Mouse (Mus musculus) adrenal gland, adult (tissue): ENCODE measurements around the gene Cd86.

Experiments used
- DNase-seq, 2 experiments: peaks; one replicate each; pipeline ENCODE4 v3.0.0; 2022 to 2023; ENCODE audit warnings: low spot score in 1 of 2; ENCODE audit not compliant: inconsistent age in 2 of 2

The Cd86 gene

DNA sequence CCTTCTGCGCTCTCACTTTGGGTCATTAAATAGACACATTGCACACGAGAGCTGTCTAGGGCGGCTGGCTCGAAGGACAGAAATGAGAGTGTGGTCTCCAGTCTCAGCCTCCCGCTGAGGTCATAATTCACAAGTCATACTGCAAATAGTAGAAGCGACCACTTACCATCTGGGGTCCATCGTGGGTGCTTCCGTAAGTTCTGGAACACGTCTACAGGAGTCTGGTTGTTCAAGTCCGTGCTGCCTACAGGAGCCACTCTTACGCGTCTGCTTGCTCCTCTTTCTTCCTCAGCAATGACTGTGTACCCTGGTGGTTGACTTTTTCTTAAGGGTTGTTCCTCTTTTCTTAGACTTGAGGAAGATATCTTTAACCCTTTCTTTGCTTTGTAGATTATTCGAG lies at the start of gene Cd86:
TSS of gene Cd86 (minus strand) at position 300 of the 400 bp plus-strand sequence.
- DNase-seq, result peak; percentile 6 to 30

DNA sequence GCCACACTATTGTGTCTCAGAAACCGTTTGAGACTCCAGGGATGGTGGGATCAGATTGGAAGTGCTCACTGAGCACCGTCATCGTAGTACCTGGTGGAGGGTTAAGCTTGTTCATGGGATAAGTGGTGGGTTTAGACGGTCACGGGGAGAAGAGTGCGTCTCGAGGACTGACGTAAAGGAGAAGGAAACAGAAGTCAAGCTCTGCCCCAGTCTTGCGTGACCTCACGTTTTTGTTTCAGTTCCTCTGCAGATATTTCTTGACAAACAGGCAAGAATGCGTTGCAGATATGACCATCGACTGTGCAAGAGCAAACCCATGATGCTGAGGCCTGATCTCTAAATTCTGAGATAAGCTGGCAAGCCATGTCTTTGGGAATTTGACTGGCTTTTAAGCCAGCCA lies 45.9 kb upstream of the Cd86 start:
- peak in 1 of 2 experiments; percentile 27 for DNase-seq

DNA sequence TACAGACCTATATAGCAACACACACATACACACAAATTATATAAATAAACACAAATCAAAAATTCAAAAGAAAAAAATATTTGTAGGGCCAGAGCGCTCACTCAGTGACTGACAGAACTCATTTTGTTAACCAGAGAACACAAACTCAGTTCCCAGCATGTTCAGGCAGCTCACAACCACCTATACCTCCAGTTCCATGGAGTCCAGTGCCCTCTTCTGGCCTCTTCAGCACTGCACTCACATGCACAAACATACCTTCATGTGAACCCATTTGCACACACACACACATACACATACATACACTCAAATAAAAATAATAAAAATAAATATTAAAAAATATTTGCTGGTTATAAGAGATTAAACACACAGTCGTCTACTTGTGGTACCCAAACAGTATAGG lies 44.9 kb upstream of the Cd86 start:
- DNase-seq, result no peak

DNA sequence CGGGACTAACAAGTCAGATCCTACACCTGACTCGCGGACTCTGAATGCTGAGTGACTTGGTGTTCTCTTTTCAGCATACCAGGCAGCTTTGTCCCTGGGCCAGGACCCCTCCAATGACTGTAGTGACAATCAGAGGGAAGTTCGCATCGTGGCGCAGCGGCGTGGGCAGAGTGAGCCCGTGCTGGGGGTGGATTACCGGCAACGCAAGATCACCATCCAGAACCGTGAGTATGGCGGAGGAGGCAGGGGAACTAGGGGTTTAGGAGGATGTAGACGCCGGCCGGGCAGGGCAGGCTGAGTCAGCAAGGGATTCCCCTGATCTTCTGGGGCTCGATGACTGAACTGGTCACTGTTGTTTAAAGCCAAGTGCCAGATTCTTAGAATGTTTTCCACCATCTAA lies 43.5 kb upstream of the Cd86 start:
- no peak for DNase-seq

GRCm38 (mm10) chr16:36708751-36709150 lies 42.9 kb upstream of the Cd86 start:
- no peak for DNase-seq

- no peak for DNase-seq
Observed at GRCm38 (mm10) chr16:36707702-36708423, 42.0 kb upstream of the Cd86 start.

DNA sequence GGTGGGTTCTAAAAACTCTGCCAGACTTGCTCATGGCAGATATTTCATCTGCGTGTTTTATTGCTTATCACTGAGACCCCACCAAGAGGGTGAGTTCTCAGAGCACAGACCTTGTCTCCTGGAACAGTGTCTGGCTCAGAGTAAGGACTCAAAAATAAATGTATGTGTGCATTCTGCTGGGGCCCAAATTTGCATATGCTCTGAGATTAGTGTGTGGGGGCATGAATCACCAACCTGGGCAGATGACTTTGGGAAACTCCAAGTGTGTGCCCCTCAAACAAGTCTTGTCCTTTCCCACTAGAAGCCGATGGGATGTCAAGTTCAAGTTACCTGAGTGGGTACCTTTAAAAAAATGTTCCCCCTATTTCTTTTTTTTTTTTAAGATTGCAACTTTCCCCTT lies 34.6 kb upstream of the Cd86 start:
- DNase-seq, result no peak

- no peak for DNase-seq
Observed at GRCm38 (mm10) chr16:36697331-36697730, 31.4 kb upstream of the Cd86 start.

DNA sequence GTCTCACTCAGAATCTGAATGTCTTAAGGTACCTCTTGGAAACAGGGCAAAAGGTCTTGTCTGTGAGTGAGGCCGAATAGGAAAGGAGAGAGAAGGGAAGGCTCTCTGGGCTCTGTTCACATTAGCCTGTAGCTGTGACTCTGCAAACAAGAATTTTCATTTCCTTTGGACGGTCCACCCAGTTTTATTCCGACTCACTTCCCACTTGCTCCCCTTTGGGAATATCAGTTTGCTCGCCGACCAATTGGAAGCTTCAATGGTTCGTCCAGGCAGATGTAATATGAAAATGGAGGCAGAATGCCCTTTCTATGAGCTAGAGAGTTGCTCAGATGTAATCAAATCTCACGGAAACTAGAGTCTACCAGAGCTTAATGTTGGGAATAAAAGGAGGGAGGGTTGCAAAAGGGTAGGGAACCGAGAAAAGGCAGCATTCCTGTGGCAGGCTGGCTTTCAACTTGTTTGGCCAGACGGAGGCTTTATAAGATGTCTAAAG lies 29.0 kb upstream of the Cd86 start:
- no peak for DNase-seq

DNA sequence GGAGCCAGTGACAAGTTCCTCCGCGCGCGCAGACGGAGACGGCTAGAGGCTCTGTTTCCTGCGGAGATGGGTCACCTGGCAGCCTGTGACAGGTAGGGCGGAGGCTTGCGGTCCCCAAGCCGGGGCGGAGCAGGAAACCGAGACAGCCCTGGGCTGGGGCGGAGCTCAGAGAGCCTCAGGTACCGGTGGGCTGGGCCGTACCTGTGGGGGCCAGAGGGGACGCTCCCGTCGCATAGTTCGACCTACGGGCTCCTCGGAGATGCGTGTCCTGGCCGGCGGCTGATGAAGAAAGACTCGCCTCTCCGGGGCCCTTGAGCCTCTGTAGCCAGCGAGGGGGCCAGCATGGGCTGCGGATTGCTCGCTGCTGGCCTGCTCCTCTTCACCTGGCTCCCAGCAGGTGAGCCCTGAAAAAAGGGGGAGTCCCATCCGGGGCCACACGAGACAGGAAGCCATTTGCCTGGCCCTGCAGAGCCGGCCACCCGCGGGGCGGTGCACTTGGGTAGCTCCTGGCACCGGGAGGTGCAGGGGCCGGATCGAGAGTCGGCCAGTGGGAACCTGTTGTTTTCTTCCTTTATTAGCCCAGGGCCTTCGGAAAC lies 28.0 kb upstream of the Cd86 start, which contains the start of gene Ildr1:
TSS of gene Ildr1 (plus strand) at position 161 of the 596 bp plus-strand sequence.
- no peak for DNase-seq

DNA sequence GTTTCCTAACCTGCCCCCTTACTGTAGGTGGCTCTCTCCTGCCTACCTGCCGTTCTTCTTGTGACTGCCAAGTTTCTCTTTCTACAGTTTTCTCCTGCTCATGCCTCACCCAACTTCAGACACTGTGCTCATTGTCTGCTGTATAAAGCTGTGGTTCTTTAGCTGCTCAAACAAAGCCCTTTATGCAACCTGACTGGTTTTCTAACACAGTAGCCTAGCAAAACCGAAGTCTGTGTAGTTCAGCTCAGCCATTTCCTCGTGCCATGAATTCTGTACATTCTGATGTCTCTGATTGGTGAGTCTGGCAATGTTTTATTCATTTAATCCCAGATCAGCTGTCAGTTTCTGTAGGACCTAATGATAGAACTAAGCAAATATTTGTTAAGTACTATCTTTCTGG lies 25.6 kb upstream of the Cd86 start:
- DNase-seq, result no peak

GRCm38 (mm10) chr16:36688076-36688475 lies 22.2 kb upstream of the Cd86 start:
- DNase-seq, result no peak

DNA sequence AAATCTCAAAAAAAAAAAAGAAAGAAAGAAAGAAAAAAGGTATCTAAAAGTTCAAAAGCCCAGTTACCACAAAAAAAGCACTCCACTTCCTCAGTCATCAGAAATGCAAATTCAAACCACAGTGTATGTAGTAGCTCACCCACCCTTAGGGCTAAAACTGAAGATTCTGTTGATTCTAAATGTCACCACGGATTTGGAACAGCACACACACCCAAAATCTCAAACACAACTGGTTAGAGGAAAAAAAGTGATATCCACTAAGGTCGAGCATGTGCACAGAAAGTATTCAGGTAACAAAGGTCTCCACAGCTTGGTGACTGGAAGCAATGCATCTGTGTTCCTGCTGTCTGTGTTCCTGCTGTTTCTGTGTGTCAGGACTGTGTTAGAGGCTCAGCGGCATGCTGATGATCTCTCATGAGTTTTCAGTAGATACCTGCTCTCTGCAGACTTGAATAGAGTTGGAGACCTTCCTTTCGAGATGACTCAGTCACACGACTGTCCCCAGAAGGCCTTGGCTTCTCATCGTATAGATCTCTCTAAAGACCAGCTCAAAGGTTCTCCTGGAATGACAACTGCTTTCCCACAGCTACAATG lies 18.5 kb upstream of the Cd86 start:
- no peak for DNase-seq

GRCm38 (mm10) chr16:36681829-36682228 lies 15.9 kb upstream of the Cd86 start:
- DNase-seq, result no peak

DNA sequence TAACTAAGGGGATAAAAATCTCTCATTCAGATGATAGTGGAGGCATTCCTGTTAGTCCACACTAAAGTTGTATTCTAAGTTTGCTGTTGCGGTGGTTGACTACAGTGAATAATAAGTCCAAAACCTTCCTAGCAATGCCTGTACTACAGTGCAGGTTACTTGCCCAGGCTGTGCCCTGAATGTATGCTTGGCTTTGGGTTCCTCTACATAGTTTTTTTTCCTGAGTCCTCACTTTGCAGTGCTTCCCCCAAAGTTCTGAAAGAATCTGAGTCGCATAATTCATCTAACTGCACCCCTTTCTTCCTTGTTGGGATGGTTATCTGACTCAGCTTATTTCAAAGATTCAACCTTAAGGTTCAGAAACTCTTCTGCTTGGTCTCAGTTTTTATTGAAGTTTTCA lies 10.0 kb upstream of the Cd86 start:
- no peak for DNase-seq

GRCm38 (mm10) chr16:36675304-36675703 lies 9.4 kb upstream of the Cd86 start:
- DNase-seq, result no peak

GRCm38 (mm10) chr16:36674457-36675204 lies 8.8 kb upstream of the Cd86 start:
- DNase-seq, result no peak

DNA sequence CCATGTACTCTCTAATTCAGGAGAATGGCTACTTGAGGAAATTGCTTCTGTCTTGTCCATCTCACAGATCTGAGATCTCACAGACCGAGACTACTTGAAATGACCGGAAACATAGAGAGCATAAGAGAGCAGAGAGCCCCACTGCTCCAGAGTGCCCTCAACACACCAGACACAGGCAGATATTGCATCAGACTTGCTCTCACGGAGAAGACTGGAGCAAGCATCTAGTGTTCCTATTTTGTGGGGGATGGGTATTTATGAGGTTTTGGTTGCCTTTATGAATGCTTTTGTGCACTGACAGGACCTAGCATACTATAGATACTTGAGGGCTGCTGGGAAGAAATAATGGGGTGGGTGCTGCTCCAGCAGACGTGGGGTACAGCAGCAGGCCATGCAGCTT lies 7.3 kb upstream of the Cd86 start:
- no peak for DNase-seq

- no peak for DNase-seq
Observed at GRCm38 (mm10) chr16:36670590-36670989, 4.7 kb upstream of the Cd86 start.

DNA sequence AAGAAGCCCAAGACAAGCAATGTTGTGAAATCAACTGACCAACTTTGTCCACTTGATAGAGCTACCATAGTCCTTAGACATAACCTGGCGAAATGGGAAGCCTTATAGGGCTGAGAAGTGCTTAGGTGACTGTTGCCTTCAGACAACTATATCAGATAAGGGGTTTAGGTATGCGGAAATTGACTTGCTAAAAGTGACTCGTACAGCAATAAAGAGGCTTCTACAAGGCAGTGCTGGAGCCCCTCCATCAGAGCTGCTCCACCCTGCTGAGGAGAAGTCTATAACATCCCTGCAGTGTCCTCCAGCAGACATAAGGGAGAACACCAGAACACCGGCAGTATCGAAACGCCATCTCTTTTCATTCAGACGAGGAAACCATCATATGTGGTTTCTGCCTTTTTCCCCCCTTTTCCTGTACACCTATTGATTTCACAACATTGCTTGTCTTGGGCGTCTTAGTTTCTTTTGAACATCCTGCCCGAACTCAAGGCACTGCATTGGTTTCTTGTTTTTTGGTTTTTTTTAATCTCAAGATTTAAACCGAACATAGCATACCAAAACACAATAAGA lies 652 bp upstream of the Cd86 start:
- DNase-seq, result no peak

- DNase-seq, result no peak
Observed at GRCm38 (mm10) chr16:36663484-36663883, 2.4 kb downstream of the Cd86 start.
